Mouse (Mus musculus) spleen, adult 2 months (tissue): ENCODE measurements around the gene Qrich2.

Experiments used
- CTCF ChIP-seq: fragments of 200-500 bp; IDR thresholded peaks from 2 replicates; pipeline ENCODE4 v1.5.1; 2011; ENCODE audit warnings: mild to moderate bottlenecking, inconsistent platforms; ENCODE audit not compliant: insufficient read depth, insufficient read length, insufficient replicate concordance; ENCODE audit errors: extremely low read depth
- POLR2A ChIP-seq: fragments of 200-500 bp; IDR thresholded peaks from 2 replicates; pipeline ENCODE4 v1.6.1; 2011; ENCODE audit warnings: low read depth, low read length, inconsistent platforms

DNA sequence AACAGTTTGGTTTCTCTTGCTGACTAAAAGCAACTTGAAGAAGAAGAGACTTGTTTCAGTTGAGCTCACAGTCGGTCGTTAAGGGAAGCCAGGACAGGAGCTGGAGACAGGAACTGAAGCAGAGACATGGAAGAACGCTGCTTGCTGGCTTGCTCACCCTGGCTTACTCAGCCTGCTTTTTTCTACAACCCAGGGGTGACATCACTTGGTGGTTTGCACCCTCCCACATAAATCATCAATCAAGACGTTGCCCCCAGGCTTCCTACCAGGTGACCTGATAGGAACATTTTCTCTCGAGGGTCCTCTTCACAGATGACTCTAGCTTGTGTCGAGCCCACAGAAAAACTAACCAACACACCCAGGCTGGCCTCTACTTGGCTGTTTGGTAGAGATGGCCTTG lies 42.8 kb downstream of the Qrich2 start:
- TF ChIP-seq POLR2A: no peak
- TF ChIP-seq CTCF: no peak
